Mouse (Mus musculus): Measurements from ENCODE around the gene Thoc5.

GRCm38 (mm10) chr11:4858416-4858815 is 36.7 kb upstream of the Thoc5 start:
- TF ChIP-seq CTCF (IDR thresholded peaks at IDR 0.05; ENCODE audit: low read depth) (no peak), EP300 (IDR thresholded peaks at IDR 0.05; ENCODE audit: low read depth) (no peak)

Measured in liver, embryonic 14.5 days (tissue).